Mouse (Mus musculus) liver, embryonic 14.5 days (tissue): ENCODE results near the gene Gm4894.

ENCODE experiments used
- CTCF ChIP-seq: IDR thresholded peaks from 2 replicates; pipeline ENCODE4 v1.5.1; 2016; ENCODE audit warnings: antibody characterized with exemption, low read depth, control low read depth
- EP300 ChIP-seq: IDR thresholded peaks from 2 replicates; pipeline ENCODE4 v1.6.1; 2016; ENCODE audit warnings: antibody characterized with exemption, low read depth

GRCm38 (mm10) chr9:49211493-49211892, 38.8 kb upstream of the Gm4894 start:
- TF ChIP-seq CTCF (no peak), EP300 (no peak)
